Mouse (Mus musculus): ENCODE results near the gene Alg12. TPM values are rescaled to one million over a fixed set of nuclear protein-coding genes. Genes with fewer than 3 reads are reported as not detected.

Gene Alg12
- total RNA-seq, 2 experiments from 2014 or later = 3.5 to 5.2 TPM

- no peak for DNase-seq
Measured at GRCm38 (mm10) chr15:88854969-88855830, 36.1 kb upstream of the Alg12 start.

- DNase-seq = no peak
Measured at GRCm38 (mm10) chr15:88854119-88854968, 35.2 kb upstream of the Alg12 start.

GRCm38 (mm10) chr15:88853106-88853505, 34.0 kb upstream of the Alg12 start:
- DNase-seq = no peak

- DNase-seq = no peak
Measured at GRCm38 (mm10) chr15:88851507-88852149, 32.5 kb upstream of the Alg12 start.

- DNase-seq = no peak
Measured at GRCm38 (mm10) chr15:88851076-88851475, 32.0 kb upstream of the Alg12 start.

GRCm38 (mm10) chr15:88850146-88850826, 31.2 kb upstream of the Alg12 start:
- DNase-seq = peak; percentile 94

- no peak for DNase-seq
Measured at GRCm38 (mm10) chr15:88849621-88850020, 30.5 kb upstream of the Alg12 start.

GRCm38 (mm10) chr15:88848661-88849060, 29.5 kb upstream of the Alg12 start:
- DNase-seq = no peak

GRCm38 (mm10) chr15:88844966-88845365, 25.8 kb upstream of the Alg12 start:
- DNase-seq = no peak

- DNase-seq = no peak
Measured at GRCm38 (mm10) chr15:88843486-88844097, 24.5 kb upstream of the Alg12 start.

- no peak for DNase-seq
Measured at GRCm38 (mm10) chr15:88842300-88842673, 23.2 kb upstream of the Alg12 start.

- DNase-seq = no peak
Measured at GRCm38 (mm10) chr15:88841580-88842299, 22.6 kb upstream of the Alg12 start.

- DNase-seq = no peak
Measured at GRCm38 (mm10) chr15:88841160-88841559, 22.0 kb upstream of the Alg12 start.

GRCm38 (mm10) chr15:88840126-88840525, 21.0 kb upstream of the Alg12 start:
- peak; percentile 72 for DNase-seq

GRCm38 (mm10) chr15:88839271-88839670, 20.2 kb upstream of the Alg12 start:
- peak; percentile 82 for DNase-seq

- no peak for DNase-seq
Measured at GRCm38 (mm10) chr15:88837977-88838376, 18.9 kb upstream of the Alg12 start.

GRCm38 (mm10) chr15:88837199-88837932, 18.2 kb upstream of the Alg12 start:
- peak; percentile 75 for DNase-seq

GRCm38 (mm10) chr15:88836571-88836970, 17.5 kb upstream of the Alg12 start:
- no peak for DNase-seq

GRCm38 (mm10) chr15:88836031-88836430, 16.9 kb upstream of the Alg12 start:
- DNase-seq = no peak

- no peak for DNase-seq
Measured at GRCm38 (mm10) chr15:88832536-88832935, 13.4 kb upstream of the Alg12 start.

Data from gastrocnemius, postnatal 25 days (tissue).